Mouse (Mus musculus) lung, embryonic 14.5 days (tissue): Measurements from ENCODE around the gene Tbcb. TPM values are rescaled to one million over a fixed set of nuclear protein-coding genes. Genes with fewer than 3 reads are reported as not detected.
"Not testable (repeated sequence)": the region's sequence is repeated elsewhere in the genome, so short reads cannot be mapped to it uniquely, and the experiment has no call there.

ENCODE experiments used
- ATAC-seq: fragments of 200-750 bp; cut with Nextera tagmentation; 2 replicates; pipeline ENCODE4 v1.8.0; 2017; ENCODE audit warnings: mild to moderate bottlenecking, moderate TSS enrichment, moderate library complexity; ENCODE audit not compliant: insufficient read depth
- DNase-seq: peaks from one replicate; pipeline ENCODE4 v3.0.0-alpha.2; 2015
- H3K27ac ChIP-seq: fragments of 300-500 bp; sonication (generic); 2 replicates; pipeline ENCODE4 v1.5.1; 2014; ENCODE audit warnings: low read depth, mild to moderate bottlenecking, moderate library complexity
- H3K27me3 ChIP-seq: fragments of 300-500 bp; sonication (generic); 2 replicates; pipeline ENCODE4 v1.6.1; 2014; ENCODE audit warnings: low read length, control low read depth; ENCODE audit not compliant: insufficient read depth
- H3K36me3 ChIP-seq: fragments of 300-500 bp; sonication (generic); 2 replicates; pipeline ENCODE4 v1.6.1; 2014; ENCODE audit warnings: control low read depth; ENCODE audit not compliant: insufficient read depth
- H3K4me1 ChIP-seq: fragments of 300-500 bp; sonication (generic); 2 replicates; pipeline ENCODE4 v1.6.1; 2014; ENCODE audit warnings: antibody characterized with exemption, control low read depth; ENCODE audit not compliant: insufficient read depth
- H3K4me2 ChIP-seq: fragments of 300-500 bp; sonication (generic); 2 replicates; pipeline ENCODE4 v1.6.1; 2014; ENCODE audit warnings: mild to moderate bottlenecking
- H3K4me3 ChIP-seq: fragments of 300-500 bp; sonication (generic); 2 replicates; pipeline ENCODE4 v1.5.1; 2014; ENCODE audit warnings: low read depth, low read length
- H3K9ac ChIP-seq: fragments of 300-500 bp; sonication (generic); 2 replicates; pipeline ENCODE4 v1.6.1; 2014
- H3K9me3 ChIP-seq: fragments of 300-500 bp; sonication (generic); 2 replicates; pipeline ENCODE4 v1.6.1; 2016; ENCODE audit warnings: low read depth, low read length, control low read depth
- CTCF ChIP-seq: IDR thresholded peaks from 2 replicates; pipeline ENCODE4 v1.5.1; 2016; ENCODE audit warnings: antibody characterized with exemption, low read depth
- WGBS: fragments of 180-500 bp; shearing (Covaris S2); extraction: QIAGEN DNeasy Blood & Tissue Kit; methylation state at CpG from one replicate; pipeline ENCODE4 v1.1.7; 2014; 5-methylcytosine and 5-hydroxymethylcytosine counted together
- polyA plus RNA-seq: library from polyadenylated mRNA; unstranded; fragments of >200 nt; fragmentation: Nextera tagmentation; extraction: Ambion mirVana; gene quantifications from 2 replicates; pipeline ENCODE4 v1.2.1, GENCODE M21; 2014

The Tbcb gene
- polyA plus RNA-seq, 1 experiment from 2014 or later = 182 TPM

DNA sequence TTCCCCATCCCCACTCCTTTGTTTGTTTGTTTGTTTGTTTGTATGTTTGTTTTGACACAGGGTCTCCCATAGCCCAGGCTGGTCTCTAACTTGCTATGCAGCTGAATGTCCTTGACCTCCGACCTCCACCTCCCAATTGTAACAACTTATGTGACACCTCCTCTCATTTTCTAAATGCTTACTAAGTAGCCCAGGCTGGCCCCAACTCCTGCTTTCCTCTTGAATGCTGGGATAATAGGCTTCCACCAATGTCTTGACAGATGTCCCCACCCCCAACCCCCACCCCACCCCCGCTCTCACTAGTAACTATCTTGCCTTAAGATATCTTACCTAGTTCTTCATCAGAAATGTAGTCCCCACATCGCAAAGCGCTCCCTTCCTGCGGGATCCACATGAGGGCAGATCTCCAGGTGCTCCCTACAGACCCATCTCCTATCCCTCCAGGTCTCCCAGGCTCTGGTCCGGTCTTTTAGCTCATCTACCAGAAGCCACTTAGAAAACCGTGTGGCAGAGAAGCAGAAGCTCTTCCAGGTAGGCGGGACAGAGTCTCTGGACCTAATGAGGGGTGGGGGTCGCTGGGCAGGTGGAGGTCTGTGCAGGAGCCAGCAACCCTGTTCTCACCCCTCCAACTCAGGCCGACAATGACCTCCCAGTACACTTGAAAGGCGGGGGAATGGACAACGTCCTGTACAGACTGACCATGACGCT, 47.3 kb downstream of the Tbcb start:
- no peak overlapping the region for H3K9ac ChIP-seq
- 67% methylated on average over 13 of the region's 13 CpGs for WGBS
- no peaks in the 10 kb centered on the region for H3K9me3 ChIP-seq
- peak overlapping the region; percentile 62; the same call in 1 of the 2 replicates for H3K4me2 ChIP-seq
- DNase-seq (no peak), ATAC-seq (no peak)
- H3K4me3 ChIP-seq = 0 out of 2 replicates have a peak overlapping the region, but pooled peaks have one; percentile 20
- no peaks in the 10 kb centered on the region for H3K27me3 ChIP-seq
- H3K27ac ChIP-seq = no peak overlapping the region
- no peaks in the 10 kb centered on the region for H3K4me1 ChIP-seq
- H3K36me3 ChIP-seq = peaks cover 43% of the 10 kb centered on the region
- TF ChIP-seq CTCF = no peak

DNA sequence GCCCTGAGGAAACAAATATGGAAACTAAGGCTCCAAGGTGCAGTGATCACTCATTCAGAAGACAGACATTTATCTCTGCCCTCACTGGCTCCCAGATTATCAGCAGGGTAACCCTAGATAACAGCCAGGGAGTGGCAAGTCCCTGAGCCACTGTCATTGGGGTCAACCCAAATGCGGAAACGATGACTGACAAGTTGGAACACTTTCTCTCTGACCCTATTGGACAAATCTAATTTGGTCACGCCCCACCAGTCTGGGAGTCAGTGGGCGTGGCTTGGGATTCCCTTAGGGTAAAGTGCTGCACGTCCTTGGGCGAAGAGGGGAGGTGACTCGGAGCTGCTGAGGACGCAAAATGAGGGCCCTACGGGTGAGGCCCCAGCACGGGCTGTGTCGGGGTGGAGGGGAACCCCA, 48.2 kb downstream of the Tbcb start, which contains the start of gene Cox7a1:
Gene Cox7a1 (plus strand): TSS at position 266 of the 411 bp plus-strand sequence.
- ATAC-seq = peak; percentile 76
- Histone ChIP-seq H3K27me3 (no peaks in the 10 kb centered on the region), H3K27ac (no peak within 1 kb of the TSS; the same call in 1 of the 2 replicates), H3K9ac (0 out of 2 replicates have a peak within 1 kb of the TSS, but pooled peaks have one; percentile 21), H3K9me3 (no peaks in the 10 kb centered on the region), H3K4me1 (no peaks in the 10 kb centered on the region), H3K4me2 (peak within 1 kb of the TSS; percentile 62), H3K4me3 (peak within 1 kb of the TSS; percentile 20; the same call in 1 of the 2 replicates), H3K36me3 (peaks cover 35% of the 10 kb centered on the region)
- 1% methylated on average over 11 of the region's 11 CpGs for WGBS
- TF ChIP-seq CTCF = no peak
- DNase-seq = peak; percentile 89

- H3K36me3 ChIP-seq = peaks cover 35% of the 10 kb centered on the region
- H3K9ac ChIP-seq, H3K4me3 ChIP-seq, H3K9me3 ChIP-seq, H3K4me1 ChIP-seq, H3K4me2 ChIP-seq, DNase-seq, ATAC-seq, H3K27ac ChIP-seq, H3K27me3 ChIP-seq: not testable (repeated sequence)
- WGBS = 77% methylated on average over 7 of the region's 7 CpGs
Measured at GRCm38 (mm10) chr7:30183189-30183588, 48.9 kb downstream of the Tbcb start.

GRCm38 (mm10) chr7:30181929-30182328, 50.1 kb downstream of the Tbcb start:
- DNase-seq, H3K4me1 ChIP-seq, H3K4me3 ChIP-seq, H3K4me2 ChIP-seq, H3K27me3 ChIP-seq, H3K27ac ChIP-seq, H3K9ac ChIP-seq, ATAC-seq, H3K9me3 ChIP-seq: not testable (repeated sequence)
- 90% methylated on average over 9 of the region's 10 CpGs for WGBS
- peaks cover 29% of the 10 kb centered on the region for H3K36me3 ChIP-seq

GRCm38 (mm10) chr7:30181308-30181707, 50.8 kb downstream of the Tbcb start:
- Histone ChIP-seq H3K27me3 (no peaks in the 10 kb centered on the region), H3K27ac (no peak overlapping the region), H3K4me3 (no peak overlapping the region), H3K36me3 (peaks cover 23% of the 10 kb centered on the region), H3K4me2 (no peak overlapping the region), H3K9me3 (no peaks in the 10 kb centered on the region), H3K9ac (no peak overlapping the region), H3K4me1 (no peaks in the 10 kb centered on the region)
- ATAC-seq (no peak), DNase-seq (peak; percentile 92)
- 2% methylated on average over 4 of the region's 4 CpGs for WGBS
- peak; percentile 93 for TF ChIP-seq CTCF

GRCm38 (mm10) chr7:30178256-30178655, 53.8 kb downstream of the Tbcb start:
- Histone ChIP-seq H3K27me3 (no peaks in the 10 kb centered on the region), H3K9me3 (no peaks in the 10 kb centered on the region), H3K9ac (no peak overlapping the region), H3K4me1 (no peaks in the 10 kb centered on the region), H3K27ac (no peak overlapping the region), H3K4me2 (no peak overlapping the region), H3K4me3 (no peak overlapping the region), H3K36me3 (peaks cover 13% of the 10 kb centered on the region)
- WGBS = 71% methylated on average over 11 of the region's 11 CpGs
- no peak for TF ChIP-seq CTCF
- ATAC-seq (no peak), DNase-seq (no peak)

- H3K9ac ChIP-seq = no peak overlapping the region
- H3K36me3 ChIP-seq = peaks cover 13% of the 10 kb centered on the region
- no peak overlapping the region for H3K4me3 ChIP-seq
- ATAC-seq (no peak), DNase-seq (no peak)
- H3K9me3 ChIP-seq = no peaks in the 10 kb centered on the region
- TF ChIP-seq CTCF = no peak
- no peak overlapping the region for H3K4me2 ChIP-seq
- no peaks in the 10 kb centered on the region for H3K4me1 ChIP-seq
- H3K27me3 ChIP-seq = no peaks in the 10 kb centered on the region
- WGBS = 75% methylated on average over 12 of the region's 12 CpGs
- H3K27ac ChIP-seq = no peak overlapping the region
Measured at GRCm38 (mm10) chr7:30176474-30176873, 55.6 kb downstream of the Tbcb start.

Other genes with a start within 250 kb of the Tbcb start
- gene Zfp568, start 248.3 kb downstream of the Tbcb start, polyA plus RNA-seq = 18.5 and 21.0 TPM in 2 replicates
- 3.8 and 4.2 TPM in 2 replicates for gene Zfp14, start 180.9 kb downstream of the Tbcb start, polyA plus RNA-seq
- 4.5 and 5.1 TPM in 2 replicates for gene Zfp82, start 159.4 kb downstream of the Tbcb start, polyA plus RNA-seq
- 1.7 and 2.0 TPM in 2 replicates for gene Gm26920, start 141.9 kb downstream of the Tbcb start, polyA plus RNA-seq
- gene Zfp566, start 141.7 kb downstream of the Tbcb start, polyA plus RNA-seq = 10.3 and 10.9 TPM in 2 replicates
- gene Zfp260, start 137.5 kb downstream of the Tbcb start, polyA plus RNA-seq = 120 and 128 TPM in 2 replicates
- gene Zfp382, start 110.3 kb downstream of the Tbcb start, polyA plus RNA-seq = 8.1 and 9.1 TPM in 2 replicates
- 16.8 and 17.0 TPM in 2 replicates for gene Zfp146, start 62.5 kb downstream of the Tbcb start, polyA plus RNA-seq
- gene Cox7a1, start 48.1 kb downstream of the Tbcb start, polyA plus RNA-seq = 4.5 and 8.0 TPM in 2 replicates
- gene Capns1, start 33.5 kb downstream of the Tbcb start, polyA plus RNA-seq = 78.3 and 80.3 TPM in 2 replicates
- 187 and 192 TPM in 2 replicates for gene Polr2i, start 324 bp downstream of the Tbcb start, polyA plus RNA-seq
- 0.26 TPM in 1 of 2 replicates, not detected in the other for gene Ovol3, start 3.5 kb upstream of the Tbcb start, polyA plus RNA-seq
- gene Thap8, start 47.8 kb upstream of the Tbcb start, polyA plus RNA-seq = 0.26 and 0.30 TPM in 2 replicates
- 16.3 and 17.1 TPM in 2 replicates for gene Wdr62, start 48.1 kb upstream of the Tbcb start, polyA plus RNA-seq
- gene Clip3, start 59.5 kb upstream of the Tbcb start, polyA plus RNA-seq = 31.1 and 41.9 TPM in 2 replicates
- gene Alkbh6, start 76.4 kb upstream of the Tbcb start, polyA plus RNA-seq = 72.1 and 73.1 TPM in 2 replicates
- gene Syne4, start 82.5 kb upstream of the Tbcb start, polyA plus RNA-seq = 21.9 and 23.2 TPM in 2 replicates
- gene E130208F15Rik, start 89.5 kb upstream of the Tbcb start, polyA plus RNA-seq = not detected in 2 replicates
- gene Sdhaf1, start 91.6 kb upstream of the Tbcb start, polyA plus RNA-seq = 21.3 and 22.7 TPM in 2 replicates
- 3.4 and 3.7 TPM in 2 replicates for gene Lrfn3, start 130.5 kb upstream of the Tbcb start, polyA plus RNA-seq
- 46.0 and 46.8 TPM in 2 replicates for gene Tyrobp, start 181.5 kb upstream of the Tbcb start, polyA plus RNA-seq
- gene Hcst, start 187.6 kb upstream of the Tbcb start, polyA plus RNA-seq = 1.5 and 2.0 TPM in 2 replicates
- 1.7 and 2.0 TPM in 2 replicates for gene Nfkbid, start 189.5 kb upstream of the Tbcb start, polyA plus RNA-seq
- 22.3 and 22.6 TPM in 2 replicates for gene Aplp1, start 213.3 kb upstream of the Tbcb start, polyA plus RNA-seq
- gene Kirrel2, start 225.4 kb upstream of the Tbcb start, polyA plus RNA-seq = not detected in 2 replicates
- gene Nphs1, start 226.0 kb upstream of the Tbcb start, polyA plus RNA-seq = 0.19 TPM in 1 of 2 replicates, not detected in the other